Mouse (Mus musculus) neural tube, embryonic 11.5 days (tissue): ENCODE data around the gene Cab39l. TPM values are rescaled to one million over a fixed set of nuclear protein-coding genes. Genes with fewer than 3 reads are reported as not detected.

ENCODE experiments used
- ATAC-seq: fragments of 200-750 bp; cut with Nextera tagmentation; 2 replicates; pipeline ENCODE4 v1.8.0; 2017; ENCODE audit warnings: moderate number of reproducible peaks, mild to moderate bottlenecking, moderate TSS enrichment, moderate library complexity; ENCODE audit not compliant: insufficient read depth, low FRiP score, low TSS enrichment
- DNase-seq: peaks from one replicate; pipeline ENCODE4 v3.0.0-alpha.2; 2015; ENCODE audit warnings: low spot score
- H3K27ac ChIP-seq: fragments of 300-500 bp; sonication (generic); 2 replicates; pipeline ENCODE4 v1.5.1; 2014; ENCODE audit warnings: low read depth, mild to moderate bottlenecking, low read length
- H3K27me3 ChIP-seq: fragments of 300-500 bp; sonication (generic); 2 replicates; pipeline ENCODE4 v1.6.1; 2014; ENCODE audit warnings: mild to moderate bottlenecking, low read length, mixed read lengths; ENCODE audit not compliant: control insufficient read depth, insufficient read depth
- H3K36me3 ChIP-seq: fragments of 300-500 bp; sonication (generic); 2 replicates; pipeline ENCODE4 v1.6.1; 2014; ENCODE audit warnings: mild to moderate bottlenecking, low read length, moderate library complexity, mixed read lengths; ENCODE audit not compliant: control insufficient read depth, insufficient read depth
- H3K4me1 ChIP-seq: fragments of 300-500 bp; sonication (generic); 2 replicates; pipeline ENCODE4 v1.6.1; 2014; ENCODE audit warnings: low read length, mixed read lengths; ENCODE audit not compliant: control insufficient read depth, insufficient read depth
- H3K4me2 ChIP-seq: fragments of 300-500 bp; sonication (generic); 2 replicates; pipeline ENCODE4 v1.6.1; 2014; ENCODE audit warnings: low read depth, mild to moderate bottlenecking, moderate library complexity
- H3K4me3 ChIP-seq: fragments of 300-500 bp; sonication (generic); 2 replicates; pipeline ENCODE4 v1.5.1; 2014; ENCODE audit warnings: low read depth, low read length
- H3K9ac ChIP-seq: fragments of 300-500 bp; sonication (generic); 2 replicates; pipeline ENCODE4 v1.6.1; 2014; ENCODE audit warnings: mild to moderate bottlenecking, low read length
- H3K9me3 ChIP-seq: fragments of 300-500 bp; sonication (generic); 2 replicates; pipeline ENCODE4 v1.6.1; 2016; ENCODE audit warnings: low read length; ENCODE audit not compliant: control insufficient read depth
- WGBS: fragments of 180-500 bp; shearing (Covaris S2); extraction: QIAGEN DNeasy Blood & Tissue Kit; methylation state at CpG from one replicate; pipeline ENCODE4 v1.1.7; 2014; 5-methylcytosine and 5-hydroxymethylcytosine counted together
- polyA plus RNA-seq: library from polyadenylated mRNA; unstranded; fragments of >200 nt; fragmentation: Nextera tagmentation; extraction: Ambion mirVana; gene quantifications from 2 replicates; pipeline ENCODE4 v1.2.1, GENCODE M21; 2014

The Cab39l gene
- polyA plus RNA-seq, 1 experiment from 2014 or later: 38.5 TPM

DNA sequence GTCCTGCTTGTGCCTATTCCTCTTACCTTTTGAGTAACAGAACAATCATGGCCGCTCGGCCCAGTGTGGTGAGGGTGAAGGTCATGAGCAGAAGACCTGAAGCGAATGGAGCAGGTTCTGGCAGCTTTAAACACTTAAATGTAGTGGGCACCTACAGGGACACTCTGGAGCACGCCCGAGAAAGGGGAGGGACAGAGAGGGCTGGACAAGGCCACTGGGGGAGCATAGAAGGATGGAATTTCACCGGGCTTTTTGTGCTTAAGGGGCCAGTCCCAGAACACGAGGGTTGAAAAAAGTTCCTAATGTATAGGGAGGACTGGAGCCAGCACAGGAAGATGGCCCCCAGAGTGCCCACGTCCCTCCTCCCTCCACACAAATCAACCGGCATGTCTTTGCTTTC lies 193.2 kb downstream of the Cab39l start:
- ATAC-seq (no peak), DNase-seq (no peak)
- Histone ChIP-seq H3K4me3 (no peak overlapping the region), H3K27ac (no peak overlapping the region), H3K4me2 (no peak overlapping the region), H3K4me1 (no peaks in the 10 kb centered on the region), H3K27me3 (no peaks in the 10 kb centered on the region), H3K9ac (no peak overlapping the region), H3K36me3 (no peaks in the 10 kb centered on the region), H3K9me3 (no peaks in the 10 kb centered on the region)
- 79% methylated on average over 9 of the region's 9 CpGs for WGBS

Other genes starting within 250 kb of the Cab39l start
- gene Rcbtb1, start 239.8 kb upstream of the Cab39l start, polyA plus RNA-seq: 99.0 and 108 TPM in 2 replicates
- gene Gm6904, start 180.8 kb upstream of the Cab39l start, polyA plus RNA-seq: not detected in 2 replicates
- gene Phf11a, start 143.4 kb upstream of the Cab39l start, polyA plus RNA-seq: not detected in 2 replicates
- 0.32 TPM in 1 of 2 replicates, not detected in the other for gene Phf11b, start 99.6 kb upstream of the Cab39l start, polyA plus RNA-seq
- 0.24 and 0.28 TPM in 2 replicates for gene Phf11d, start 75.5 kb upstream of the Cab39l start, polyA plus RNA-seq
- gene Phf11c, start 45.6 kb upstream of the Cab39l start, polyA plus RNA-seq: 0.55 and 0.81 TPM in 2 replicates
- 10.3 and 12.9 TPM in 2 replicates for gene Setdb2, start 88 bp upstream of the Cab39l start, polyA plus RNA-seq
- gene Cdadc1, start 157.0 kb downstream of the Cab39l start, polyA plus RNA-seq: 28.7 and 35.4 TPM in 2 replicates
- gene Shisa2, start 184.3 kb downstream of the Cab39l start, polyA plus RNA-seq: 28.9 and 33.1 TPM in 2 replicates